Mouse (Mus musculus) frontal cortex, postnatal 36 days (tissue): Measurements from ENCODE around the gene B230118H07Rik.

Experiments used
- DNase-seq, 2 experiments: peaks; one replicate each; pipeline ENCODE4 v3.0.0; 2022; ENCODE audit warnings: low spot score in 2 of 2

Gene B230118H07Rik

DNA sequence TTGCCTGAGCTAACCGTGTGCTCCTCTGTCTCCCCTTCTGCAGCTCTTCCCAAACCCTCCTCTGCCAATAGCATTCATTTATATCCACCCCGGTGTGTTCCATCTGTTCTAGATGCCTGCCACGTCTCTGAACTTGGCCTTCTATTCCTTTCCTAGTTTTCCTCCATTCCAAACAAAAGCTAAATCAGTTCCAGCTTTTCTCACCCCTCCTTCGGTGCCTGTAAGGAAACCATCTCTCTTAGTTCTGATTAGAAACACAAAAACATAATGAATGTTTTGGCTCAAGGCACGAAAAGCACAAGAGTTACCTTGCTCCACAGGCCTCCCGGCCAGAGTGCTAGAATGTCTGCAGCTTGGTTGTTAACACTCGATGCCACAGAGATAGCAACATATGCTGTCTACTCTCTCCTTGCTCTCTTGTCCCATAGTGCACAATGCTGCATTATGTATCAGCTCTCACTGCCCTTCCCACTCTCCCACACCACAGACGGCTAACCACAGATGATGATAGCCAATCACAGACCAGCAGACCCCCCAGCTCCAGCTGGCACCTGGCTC lies at the start of gene B230118H07Rik, which contains the start of gene Rag1:
Gene B230118H07Rik, minus strand, starts transcription at position 419 of the 558 bp plus-strand sequence.
Gene Rag1, minus strand, starts transcription at position 388 of the 558 bp plus-strand sequence.
- no peak for DNase-seq

DNA sequence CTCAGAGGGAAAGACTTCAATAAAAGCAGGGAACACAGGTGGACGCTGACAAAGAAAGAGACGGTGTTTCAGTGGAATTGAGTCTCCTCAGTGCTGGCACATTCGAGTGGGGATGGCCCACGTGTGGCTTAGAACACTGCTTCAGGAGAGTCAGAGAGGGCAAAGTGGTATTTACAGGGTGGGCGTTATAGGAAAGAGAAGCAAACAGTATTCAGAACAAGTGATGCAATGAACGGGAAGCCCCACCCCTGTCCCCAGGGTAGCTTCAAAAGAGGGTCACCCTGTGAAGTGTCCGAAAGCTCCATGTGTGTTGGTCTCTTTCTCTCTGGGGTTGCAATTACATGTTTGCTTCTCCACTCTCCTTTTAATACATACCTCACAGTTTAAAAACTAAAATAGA lies 46.3 kb upstream of the B230118H07Rik start:
- no peak for DNase-seq

DNA sequence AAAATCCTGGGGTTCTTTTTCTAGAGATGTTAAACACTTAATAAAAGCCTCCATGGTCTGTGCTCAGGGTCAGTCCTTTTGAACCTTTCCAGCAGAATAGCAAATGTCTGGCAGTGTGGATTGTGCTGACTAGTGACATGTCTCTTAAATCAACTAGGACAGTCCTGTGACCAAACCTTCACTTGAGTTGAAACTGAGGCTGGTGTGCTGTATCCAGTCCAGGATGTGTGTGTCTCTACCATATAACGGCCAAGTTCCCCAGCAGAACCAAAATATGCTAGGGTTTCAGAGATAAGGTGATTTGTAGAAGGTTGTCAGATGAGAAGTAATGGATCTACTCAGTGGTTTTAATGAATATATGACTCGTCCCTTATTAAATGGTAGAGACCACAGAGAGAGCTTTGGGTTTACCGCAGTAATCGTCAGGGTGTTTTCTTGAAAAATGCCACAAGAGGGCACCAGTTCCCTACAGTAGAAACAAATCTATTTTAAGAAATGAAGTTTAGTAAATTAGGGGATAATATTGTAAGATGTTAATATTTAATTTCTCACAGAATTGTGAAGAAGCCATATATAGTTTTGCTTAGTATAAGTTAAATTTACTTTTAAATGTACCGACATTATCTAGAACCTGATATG lies 44.4 kb upstream of the B230118H07Rik start:
- DNase-seq: peak in 1 of 2 experiments; percentile 44

DNA sequence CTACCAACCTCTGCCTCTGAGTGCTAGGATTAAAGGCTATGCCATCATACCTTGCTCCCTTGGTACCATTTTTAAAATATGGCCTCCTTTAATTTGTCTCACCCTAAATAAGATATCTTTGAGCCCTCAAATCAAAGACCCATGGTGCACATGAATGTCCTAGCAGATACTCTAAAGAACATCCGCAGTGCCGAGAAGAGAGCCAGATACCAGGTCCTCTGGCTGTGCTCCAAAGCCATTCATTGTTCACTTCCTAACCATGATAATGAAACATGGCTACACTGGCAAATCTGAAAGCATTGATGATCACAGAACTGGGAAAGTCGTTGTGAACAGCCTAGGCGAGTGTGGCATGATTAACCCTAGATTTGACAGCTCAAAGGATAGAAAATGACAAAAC lies 43.7 kb upstream of the B230118H07Rik start:
- DNase-seq: no peak

DNA sequence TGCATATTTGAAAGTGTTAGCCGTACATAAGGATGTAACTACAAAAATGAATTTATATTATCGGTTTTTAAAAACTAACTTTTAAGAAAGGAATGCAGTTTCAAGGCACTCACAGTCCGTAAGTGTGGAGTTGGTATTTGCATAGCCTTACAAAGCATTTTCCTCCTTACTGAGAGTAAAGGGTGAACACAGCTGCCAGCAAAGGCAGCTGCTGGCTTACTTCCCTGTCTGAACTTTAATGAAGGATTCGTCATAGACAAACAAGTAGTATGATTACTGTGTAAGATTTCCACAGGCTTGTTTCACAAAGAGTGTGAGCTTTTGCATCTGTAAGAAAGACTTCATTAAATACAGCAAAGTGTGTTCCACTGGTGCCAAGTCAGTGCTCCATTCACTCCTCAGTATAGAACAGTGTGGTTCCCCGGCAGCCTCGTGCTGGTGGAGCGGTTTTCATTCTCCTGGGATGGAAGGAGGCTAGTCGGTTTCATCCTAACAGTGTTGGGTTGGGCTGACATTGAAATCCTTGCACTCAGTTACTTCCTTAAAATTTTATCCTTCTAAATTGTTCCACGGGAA lies 41.0 kb upstream of the B230118H07Rik start:
- DNase-seq: no peak

DNA sequence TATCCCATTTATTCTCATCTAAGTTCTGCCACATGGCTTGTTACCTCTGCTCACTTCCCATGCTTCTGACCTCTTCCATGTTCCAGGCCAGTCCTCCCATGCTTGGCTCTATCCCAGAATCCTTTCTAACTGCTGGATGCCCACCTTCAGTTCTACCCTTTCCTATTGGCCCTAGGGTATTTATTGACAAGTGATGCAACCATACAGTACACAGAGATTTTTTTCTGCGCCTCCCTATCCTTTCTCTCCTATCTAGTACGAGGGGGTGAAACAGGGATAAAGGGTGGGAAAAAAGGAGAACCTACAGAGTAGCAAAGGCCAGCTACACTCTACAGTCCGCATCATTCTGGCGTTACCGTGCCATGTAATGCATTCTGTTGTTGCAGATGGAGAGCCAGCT lies 38.7 kb upstream of the B230118H07Rik start:
- no peak for DNase-seq

DNA sequence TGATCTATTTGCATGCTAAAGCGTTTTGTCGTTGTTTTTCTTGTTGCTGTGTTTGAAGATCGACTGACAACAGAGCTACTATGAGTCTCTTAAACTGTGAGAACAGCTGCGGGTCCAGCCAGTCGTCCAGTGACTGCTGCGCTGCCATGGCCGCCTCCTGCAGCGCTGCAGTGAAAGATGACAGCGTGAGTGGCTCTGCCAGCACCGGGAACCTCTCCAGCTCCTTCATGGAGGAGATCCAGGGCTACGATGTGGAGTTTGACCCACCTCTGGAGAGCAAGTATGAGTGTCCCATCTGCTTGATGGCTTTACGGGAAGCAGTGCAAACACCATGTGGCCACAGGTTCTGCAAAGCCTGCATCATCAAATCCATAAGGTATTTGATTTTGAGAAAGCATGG lies 35.1 kb upstream of the B230118H07Rik start:
- no peak for DNase-seq

DNA sequence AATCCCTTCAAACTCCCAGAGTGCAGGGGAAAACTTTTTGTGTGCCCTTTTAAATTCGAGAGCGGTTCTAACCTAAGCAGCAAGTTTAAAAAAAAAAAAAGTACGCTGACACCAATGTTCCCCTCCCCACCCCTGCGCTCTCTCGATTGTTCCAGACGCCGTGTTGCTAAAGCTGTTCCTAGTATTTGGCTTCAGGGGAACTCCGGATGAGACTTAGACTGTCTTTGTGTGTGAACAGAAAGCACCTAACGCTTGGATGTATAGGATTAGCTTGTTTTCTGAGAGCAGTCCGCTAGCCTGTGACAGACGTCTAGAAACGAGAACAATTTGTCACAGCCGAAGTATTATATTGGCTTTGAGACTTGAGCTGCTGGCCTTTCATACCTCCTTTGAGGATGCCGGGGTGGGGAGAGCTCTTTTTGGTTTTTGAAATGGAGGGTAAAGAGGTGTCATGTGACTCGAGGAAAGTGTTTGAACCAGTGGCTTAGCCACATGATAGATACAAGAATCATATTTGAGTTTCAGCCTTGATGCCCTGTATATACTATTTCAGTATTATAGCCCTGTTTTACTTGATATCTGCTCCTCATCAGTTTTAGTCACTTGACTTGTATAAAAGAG lies 29.9 kb upstream of the B230118H07Rik start:
- no peak for DNase-seq

DNA sequence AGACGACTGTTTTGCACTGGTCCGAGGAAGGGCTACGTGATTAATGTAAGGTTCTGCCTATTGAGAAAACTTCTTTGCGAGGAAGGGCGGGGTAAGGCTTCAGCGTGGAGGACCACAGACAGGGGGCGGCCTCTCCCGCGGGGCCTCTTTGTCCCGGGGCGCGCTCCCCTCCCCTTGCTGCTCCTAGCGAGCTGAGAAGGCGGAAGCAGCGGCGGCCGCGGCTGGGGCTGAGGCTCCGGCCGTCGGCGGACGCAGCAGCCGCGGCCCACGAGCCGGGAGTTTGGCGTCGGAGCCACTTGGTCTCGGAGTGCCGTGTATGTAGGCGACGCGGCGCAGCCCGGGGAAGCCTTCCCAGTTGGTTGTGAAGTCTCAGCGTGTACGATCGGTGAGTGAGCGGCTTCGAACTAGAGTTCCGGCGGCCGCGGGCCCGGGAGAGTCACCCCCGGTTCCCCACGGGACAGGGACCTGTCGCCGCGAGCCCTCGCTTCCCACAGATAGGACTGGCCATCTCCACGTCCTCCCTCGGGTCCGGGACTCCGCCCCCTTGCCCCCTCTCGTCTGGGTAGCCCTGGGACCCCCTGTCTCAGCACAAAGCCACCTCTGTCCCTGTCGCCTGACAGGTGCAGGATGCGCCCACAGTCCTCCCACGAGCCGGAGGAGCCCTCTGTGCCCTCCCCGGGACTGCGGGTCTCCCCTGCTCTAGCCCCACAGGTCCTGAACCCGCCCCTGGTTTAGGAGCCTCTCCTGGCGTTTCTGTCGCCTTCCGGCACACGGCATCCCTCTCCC lies 29.1 kb upstream of the B230118H07Rik start, which contains the start of gene Traf6:
Gene Traf6, plus strand, starts transcription at position 194 of the 786 bp plus-strand sequence.
- DNase-seq: peak; percentile 78

DNA sequence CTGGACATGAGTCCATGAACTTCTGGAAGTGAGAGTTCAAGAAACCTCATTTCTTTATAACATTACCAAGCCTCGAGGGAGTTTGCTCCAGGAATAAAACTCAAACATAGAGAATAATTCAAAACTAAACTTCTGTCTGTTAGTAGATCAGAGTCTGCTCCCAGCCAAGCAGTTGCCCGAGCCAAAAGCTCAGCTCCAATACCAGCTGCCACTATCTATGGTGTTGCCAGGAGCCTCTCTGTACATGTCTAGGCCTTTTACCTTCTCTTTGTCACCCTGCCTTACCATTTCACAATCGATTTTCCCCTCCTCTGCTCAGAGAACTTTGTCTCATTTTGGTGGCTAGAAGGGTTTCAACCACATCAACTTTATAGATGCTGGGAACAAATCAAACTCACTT lies 24.2 kb upstream of the B230118H07Rik start:
- DNase-seq: no peak

DNA sequence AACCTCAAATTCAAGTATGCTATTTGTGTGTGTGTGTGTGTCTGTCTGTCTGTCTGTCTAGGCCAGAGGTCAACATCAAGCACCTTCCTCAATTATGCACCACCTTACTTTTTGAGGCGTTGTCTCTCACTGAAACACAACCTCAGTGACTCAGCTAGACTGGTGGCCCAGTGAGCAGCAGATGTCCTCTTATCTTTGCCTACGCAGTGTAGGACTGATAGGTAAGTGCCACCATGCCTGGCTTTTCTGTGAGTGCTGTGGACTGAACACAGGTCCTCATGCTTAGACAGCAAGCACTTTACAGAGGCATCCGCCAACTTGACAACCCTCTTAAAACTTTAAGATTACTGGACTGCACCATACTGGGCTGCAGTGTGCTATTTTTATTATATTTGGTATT lies 19.4 kb upstream of the B230118H07Rik start:
- no peak for DNase-seq

DNA sequence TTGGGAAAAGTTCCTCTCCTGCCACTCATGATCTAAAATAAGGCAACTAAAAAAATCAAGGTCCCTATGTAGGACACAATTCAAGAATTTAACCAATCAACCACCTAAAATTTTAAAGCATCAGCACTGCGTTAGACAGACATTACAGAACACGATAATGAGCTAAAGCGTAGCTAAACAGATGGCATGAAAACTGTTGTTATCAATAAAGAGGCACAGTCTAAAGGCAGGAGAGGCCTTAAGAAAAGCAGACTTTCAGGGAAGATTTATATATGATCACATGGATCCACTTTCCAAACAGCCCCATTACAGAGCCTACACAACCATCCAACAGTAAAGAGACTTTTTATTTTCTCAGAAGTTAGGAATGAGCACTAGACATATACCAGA lies 16.4 kb upstream of the B230118H07Rik start:
- no peak for DNase-seq

DNA sequence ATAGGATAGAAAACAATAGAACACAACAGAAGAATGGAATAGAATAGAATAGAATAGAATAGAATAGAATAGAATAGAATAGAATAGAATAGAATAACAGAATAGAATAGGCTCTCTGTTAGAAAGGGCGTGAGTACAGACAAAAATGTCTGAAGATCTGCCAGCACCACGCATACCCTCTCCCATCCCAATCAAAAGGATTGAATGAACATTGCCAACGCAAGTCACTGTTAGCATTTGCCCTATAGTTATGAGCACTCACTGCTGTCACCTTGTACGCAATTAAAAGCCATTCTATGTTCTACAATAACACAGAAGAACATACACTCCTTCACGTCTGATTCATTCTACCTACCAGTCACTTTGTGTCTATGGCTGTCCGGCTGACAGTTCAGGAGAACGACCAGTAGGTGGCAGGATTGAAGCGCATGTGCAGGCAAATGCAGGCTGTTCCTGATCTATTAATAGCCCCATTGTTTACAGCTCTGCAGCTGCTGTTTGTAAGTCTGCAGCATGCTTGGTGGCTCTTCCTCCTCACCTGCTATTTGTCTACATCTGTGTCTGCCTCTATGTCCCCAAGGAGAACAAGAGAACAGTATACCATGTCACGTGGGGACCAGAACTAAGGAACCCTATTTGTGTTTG lies 15.8 kb upstream of the B230118H07Rik start:
- DNase-seq: peak; percentile 67 to 80

DNA sequence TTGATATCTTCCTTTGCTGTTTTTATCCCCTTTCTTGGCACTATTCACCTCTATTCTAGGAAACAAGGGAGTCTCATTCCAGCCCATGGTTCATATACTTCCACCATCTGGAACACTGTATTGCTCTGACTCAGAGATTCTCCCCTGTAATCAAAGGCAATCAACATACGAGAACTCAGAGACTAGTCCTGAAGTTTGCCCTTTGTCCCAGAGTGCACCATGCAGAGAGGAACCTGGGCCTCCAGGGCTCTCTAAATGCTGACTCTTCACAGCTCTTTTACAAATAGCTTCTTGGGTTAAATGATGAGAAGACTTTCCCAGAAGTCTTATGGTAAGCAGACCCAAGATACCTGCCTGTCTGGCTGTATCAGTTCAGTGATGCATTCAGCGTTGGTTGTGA lies 11.2 kb upstream of the B230118H07Rik start:
- DNase-seq: no peak

DNA sequence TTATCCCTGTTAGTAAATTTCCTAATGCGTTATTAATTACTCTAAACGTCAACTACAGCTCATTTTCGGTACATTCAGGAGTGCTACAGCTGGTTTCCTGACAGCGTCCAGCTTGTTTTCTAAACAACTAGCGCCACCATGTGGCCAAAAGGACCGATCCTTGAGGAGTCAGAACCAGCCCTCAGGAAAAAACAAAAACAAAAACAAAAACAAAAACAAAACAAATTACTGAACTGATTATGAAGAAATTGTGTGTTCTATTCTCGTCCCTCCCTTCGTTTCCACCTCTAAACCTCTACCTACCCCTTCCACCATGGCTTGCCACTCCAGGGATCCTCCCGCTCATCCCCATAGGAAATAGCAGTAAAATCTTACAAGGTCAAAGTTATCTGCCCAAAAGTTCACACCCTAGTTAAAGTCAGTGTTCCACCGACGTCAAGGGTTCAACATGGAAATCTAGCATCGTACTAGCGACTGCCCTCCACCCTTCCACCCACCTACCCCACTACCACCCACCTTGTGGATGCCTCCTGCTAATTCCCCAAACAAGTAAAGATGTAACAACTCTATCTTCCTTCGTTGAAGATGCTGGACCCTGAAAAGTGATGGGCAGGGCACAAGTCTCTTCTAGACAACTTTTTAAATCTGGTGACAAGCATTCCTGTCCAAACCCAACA lies 3.7 kb upstream of the B230118H07Rik start:
- peak; percentile 67 to 82 for DNase-seq

DNA sequence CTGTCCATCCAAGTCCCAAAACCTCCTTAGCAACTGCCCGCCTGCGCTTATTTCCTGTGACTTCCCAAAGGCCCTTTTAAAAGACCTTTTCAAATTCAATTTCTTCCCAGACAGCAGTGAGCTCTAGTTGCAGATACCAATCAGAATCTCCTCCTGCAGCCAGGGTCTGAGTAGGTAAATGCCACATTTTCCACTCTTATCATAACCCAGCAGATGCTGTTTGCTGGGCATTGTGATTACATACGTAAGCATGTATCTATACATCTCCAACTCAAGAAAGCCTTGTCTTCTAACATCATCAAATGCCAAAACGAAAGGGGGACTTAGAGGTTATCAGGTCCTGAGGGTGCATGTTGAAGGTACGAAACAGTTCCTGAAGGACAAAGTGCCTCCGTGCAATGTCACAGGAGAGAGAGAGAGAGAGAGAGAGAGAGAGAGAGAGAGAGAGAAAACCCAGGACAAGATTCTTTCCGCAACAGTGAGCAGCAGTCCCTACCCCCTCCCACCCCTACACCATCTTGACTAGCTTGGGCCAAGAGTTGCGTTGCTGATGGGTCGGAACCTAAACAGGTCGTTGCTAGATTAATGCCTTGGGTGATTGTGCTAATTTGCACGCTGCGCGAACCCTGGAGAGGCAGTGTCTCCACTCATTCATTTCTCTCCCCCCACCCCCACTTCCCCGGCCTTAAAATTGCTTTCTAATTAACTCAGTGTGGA lies 3.0 kb upstream of the B230118H07Rik start:
- peak in 1 of 2 experiments; percentile 20 for DNase-seq

DNA sequence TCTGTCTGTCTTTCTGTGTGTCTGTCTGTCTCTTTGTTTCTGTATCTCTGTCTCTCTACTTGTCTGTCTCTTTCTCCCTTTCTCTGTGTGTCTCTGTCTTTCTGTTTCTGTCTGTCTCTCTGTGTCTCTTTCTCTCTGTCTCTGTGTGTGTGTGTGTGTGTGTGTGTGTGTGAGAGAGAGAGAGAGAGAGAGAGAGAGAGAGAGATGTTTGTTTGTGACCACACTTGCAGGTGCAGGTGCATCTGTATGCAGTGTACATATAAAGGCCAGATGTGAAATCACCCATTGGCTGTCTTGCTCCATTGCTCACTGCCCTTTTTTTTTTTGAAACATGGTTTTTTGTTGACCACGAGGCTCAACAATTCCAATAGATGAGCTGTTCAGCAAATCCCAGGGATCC lies 1.1 kb upstream of the B230118H07Rik start:
- DNase-seq: no peak

DNA sequence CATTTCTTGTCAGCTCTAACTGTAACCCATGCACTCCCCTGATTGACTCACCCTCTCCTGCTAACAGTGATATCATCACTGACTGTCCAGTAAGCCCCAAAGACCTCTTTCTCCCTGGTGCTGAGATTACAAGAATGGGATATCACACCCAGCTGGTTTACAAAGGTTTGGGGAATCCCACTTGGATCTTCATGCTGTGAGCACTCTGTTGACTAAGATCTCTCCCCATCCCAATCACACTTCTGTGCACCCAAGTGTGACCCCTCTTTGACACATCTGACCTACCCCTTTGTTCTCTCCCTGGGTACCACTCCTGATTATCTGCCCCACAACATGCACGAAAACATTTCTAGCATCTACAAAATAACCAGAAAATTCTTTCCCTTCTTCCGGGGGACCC lies 971 bp downstream of the B230118H07Rik start:
- DNase-seq: no peak

DNA sequence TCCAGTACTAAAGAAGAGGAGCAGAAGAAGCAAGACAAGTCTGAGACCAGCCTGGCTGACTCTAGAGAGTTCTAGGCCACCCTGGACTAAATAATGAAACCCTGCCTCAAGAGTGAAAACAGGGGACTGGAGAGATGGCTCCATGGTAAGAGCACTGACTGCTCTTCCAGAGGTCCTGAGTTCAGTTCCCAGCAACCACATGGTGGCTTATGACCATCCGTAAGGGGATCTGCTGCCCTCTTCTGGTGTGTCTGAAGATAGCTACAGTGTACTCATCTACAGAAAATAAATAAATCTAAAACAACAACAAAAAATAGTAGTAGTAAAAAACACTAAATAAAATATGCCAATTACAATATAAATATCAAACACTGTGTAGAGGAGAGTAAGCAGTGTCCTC lies 3.5 kb downstream of the B230118H07Rik start:
- DNase-seq: no peak

DNA sequence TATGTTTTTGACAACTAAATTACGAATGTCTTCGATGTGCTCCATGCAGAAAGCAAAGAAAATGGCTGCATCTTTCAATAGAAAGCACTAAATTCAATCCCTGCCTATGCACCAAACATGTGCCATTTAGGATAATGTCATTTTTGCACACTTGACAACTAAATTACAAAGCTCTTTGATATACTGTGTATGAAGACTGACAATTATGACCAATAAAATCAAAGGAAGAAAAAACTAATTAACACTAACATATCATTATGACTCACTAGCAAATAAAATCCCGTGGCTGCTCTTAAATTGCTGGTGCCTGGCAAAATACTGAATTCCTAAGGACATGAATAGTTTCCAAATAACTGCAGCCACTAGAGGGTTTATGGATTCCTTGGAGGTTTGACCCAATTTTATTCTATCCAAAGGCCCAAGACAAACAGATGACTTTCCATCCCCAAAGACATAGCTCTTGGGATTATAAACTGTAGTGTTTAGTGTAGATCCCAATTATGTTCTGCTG lies 9.4 kb downstream of the B230118H07Rik start:
- no peak for DNase-seq
